Mouse (Mus musculus) C2C12 (cell line): ENCODE measurements at regions not wholly inside any gene's neighbourhood (a gene's known extent, or its start where the extent isn't known, plus 50 kb on each side); places are given as distances from the start of the nearest gene placed in this dataset.

Source experiments
- CEBPB ChIP-seq: IDR thresholded peaks from one replicate; pipeline ENCODE4 v1.6.1; 2011; ENCODE audit warnings: low read depth, mild to moderate bottlenecking, control low read depth, moderate library complexity
- CTCF ChIP-seq: IDR thresholded peaks from one replicate; pipeline ENCODE4 v1.5.1; 2011; ENCODE audit not compliant: control insufficient read depth, insufficient read depth, insufficient read length
- MAX ChIP-seq: IDR thresholded peaks from one replicate; pipeline ENCODE4 v1.6.1; 2011; ENCODE audit warnings: mild to moderate bottlenecking, control low read depth
- MYOD1 ChIP-seq: IDR thresholded peaks from one replicate; pipeline ENCODE4 v1.6.1; 2011; ENCODE audit warnings: low read depth; ENCODE audit not compliant: control insufficient read depth, insufficient read length
- MYOG ChIP-seq: IDR thresholded peaks from one replicate; pipeline ENCODE4 v1.6.1; 2011; ENCODE audit not compliant: control insufficient read depth, insufficient read length; ENCODE audit errors: extremely low read depth

- TF ChIP-seq CTCF (no peak), CEBPB (no peak), MYOG (no peak), MYOD1 (no peak), MAX (no peak)
These were observed 85.1 kb upstream of the Pcdh8 start for GRCm38 (mm10) chr14:79856245-79856644.
